Comparison of ENCODE assay signal across 41 mouse cellular contexts in genomic region chr11:116720319-116720865, GRCm38 (mm10). TPM values are rescaled to one million over a fixed set of nuclear protein-coding genes. Genes with fewer than 3 reads are reported as not detected.
"Had no signal": no experiment of that assay in that cellular context is flagged by ENCODE, and none has a peak within 500 bp of the region (broad histone marks: within the 10 kb centered on the region; RNA-seq: fewer than 3 reads in every experiment).

No protein-coding gene starts in this region.

- H3K4me3 ChIP-seq: heart, adult 2 months; heart, embryonic 12.5 days; hindbrain, embryonic 13.5 days; hindbrain, embryonic 15.5 days; intestine, embryonic 15.5 days; limb, embryonic 10.5 days; limb, embryonic 12.5 days; liver, embryonic 13.5 days; liver, embryonic 15.5 days had no signal

- H3K4me1 ChIP-seq: intestine, embryonic 15.5 days; liver, embryonic 13.5 days; liver, embryonic 15.5 days had no signal

- DNase-seq: gastrocnemius, postnatal 14 days; gastrocnemius, postnatal 36 days; heart, adult 11 months; heart, adult 2 months; heart, postnatal 10 days; kidney, adult 18-20 months; kidney, adult 8-10 months; kidney, postnatal 10 days; kidney, postnatal 25 days; kidney, postnatal 4 days; layer of hippocampus, adult 9-11 months; layer of hippocampus, postnatal 36 days; liver; liver, embryonic 13.5 days had no signal

- H3K9ac ChIP-seq: heart, embryonic 12.5 days; hindbrain, embryonic 13.5 days; hindbrain, embryonic 15.5 days; intestine, embryonic 15.5 days; limb, embryonic 12.5 days; liver, embryonic 13.5 days; liver, embryonic 15.5 days had no signal

- H3K9me3 ChIP-seq: hindbrain, embryonic 15.5 days; intestine, embryonic 15.5 days; limb, embryonic 10.5 days; liver, embryonic 13.5 days; liver, embryonic 15.5 days had no signal

- H3K27ac ChIP-seq: heart, adult 2 months; hindbrain, embryonic 13.5 days; hindbrain, embryonic 15.5 days; hindbrain, postnatal 0 days; intestine, embryonic 15.5 days; limb, embryonic 10.5 days; limb, embryonic 12.5 days; liver, embryonic 13.5 days; liver, embryonic 15.5 days had no signal

- H3K4me2 ChIP-seq: heart, embryonic 12.5 days; hindbrain, embryonic 13.5 days; hindbrain, embryonic 15.5 days; intestine, embryonic 15.5 days; limb, embryonic 12.5 days; liver, embryonic 11.5 days; liver, embryonic 13.5 days; liver, embryonic 15.5 days had no signal

- ATAC-seq: hindbrain, postnatal 0 days; intestine, embryonic 15.5 days; intestine, postnatal 0 days had no signal

- H3K27me3 ChIP-seq: heart, embryonic 12.5 days; hindbrain, embryonic 13.5 days; hindbrain, embryonic 15.5 days; intestine, embryonic 15.5 days; limb, embryonic 12.5 days had no signal

- H3K36me3 ChIP-seq: heart, embryonic 12.5 days; hindbrain, embryonic 13.5 days; hindbrain, embryonic 15.5 days; intestine, embryonic 15.5 days; limb, embryonic 10.5 days; limb, embryonic 12.5 days; liver, embryonic 13.5 days; liver, embryonic 15.5 days had no signal

RNA-seq across cellular contexts. Expression of gene St6galnac1, which starts 54.9 kb away (rescaled TPM):
- total RNA-seq: gastrocnemius, adult 18-20 months; gastrocnemius, adult 8-10 months; gastrocnemius, postnatal 14 days; gastrocnemius, postnatal 36 days; heart, adult 2 months; heart, postnatal 10 days; heart, postnatal 25 days; hematopoietic stem cell, adult 5-6 weeks; hindbrain, postnatal 0 days; layer of hippocampus, adult 18-20 months; layer of hippocampus, adult 8-10 months; layer of hippocampus, postnatal 14 days; layer of hippocampus, postnatal 36 days; left cerebral cortex, adult 18-20 months; left cerebral cortex, postnatal 14 days; left cerebral cortex, postnatal 36 days had no signal
- polyA plus RNA-seq: gonadal fat pad, adult 2 months; heart, adult 2 months; heart, embryonic 12.5 days; heart, embryonic 14.5 days; heart, embryonic 16.5 days; hindbrain, embryonic 11.5 days; hindbrain, embryonic 13.5 days; hindbrain, embryonic 15.5 days; hindbrain, postnatal 0 days; intestine, embryonic 15.5 days; kidney, embryonic 14.5 days; kidney, embryonic 16.5 days; limb, embryonic 10.5 days; limb, embryonic 12.5 days; limb, embryonic 14.5 days; liver, embryonic 11.5 days; liver, embryonic 13.5 days; liver, embryonic 15.5 days had no signal
